Mouse (Mus musculus): ENCODE measurements at regions not wholly inside any gene's neighbourhood (a gene's known extent, or its start where the extent isn't known, plus 50 kb on each side); places are given as distances from the start of the nearest gene placed in this dataset.

DNA sequence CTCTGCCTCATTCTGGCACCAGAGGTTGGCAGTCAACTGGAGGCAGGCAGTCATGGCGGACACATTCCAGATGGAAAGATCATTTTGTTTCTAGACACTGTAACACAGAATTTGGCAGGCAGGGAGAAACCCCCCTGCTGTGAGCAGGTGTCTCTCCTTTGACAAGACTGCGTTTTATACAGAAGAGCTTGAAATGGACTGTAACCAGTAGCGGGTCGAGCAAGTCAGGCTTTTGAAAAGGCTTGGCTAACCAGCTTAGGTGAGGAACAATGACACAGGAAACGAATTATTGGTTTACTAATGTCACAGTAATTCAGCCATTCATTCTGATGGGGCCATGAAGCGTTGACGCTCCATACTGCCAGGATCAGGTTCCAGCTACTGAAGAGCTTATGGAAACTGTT is 275.3 kb upstream of the Slc24a5 start:
- Histone ChIP-seq H3K4me2 (no peak overlapping the region), H3K27me3 (no peaks in the 10 kb centered on the region), H3K9ac (no peak overlapping the region), H3K36me3 (replicated peaks) (no peaks in the 10 kb centered on the region), H3K4me1 (replicated peaks) (no peaks in the 10 kb centered on the region), H3K4me3 (replicated peaks) (no peak overlapping the region), H3K27ac (replicated peaks) (no peak overlapping the region), H3K9me3 (replicated peaks) (no peaks in the 10 kb centered on the region)
- WGBS (ENCODE audit: insufficient replicate concordance) = 54% methylated on average over 7 of the region's 7 CpGs
- no peak for ATAC-seq (ENCODE audit: insufficient read depth)

GRCm38 (mm10) chr2:124811709-124812108 is 256.2 kb upstream of the Slc24a5 start:
- no peaks in the 10 kb centered on the region for H3K9me3 ChIP-seq (replicated peaks)
- H3K4me2 ChIP-seq = no peak overlapping the region
- 56% methylated on average over 8 of the region's 8 CpGs for WGBS (ENCODE audit: insufficient replicate concordance)
- no peak overlapping the region for H3K4me3 ChIP-seq (replicated peaks)
- no peak overlapping the region for H3K9ac ChIP-seq
- ATAC-seq (ENCODE audit: insufficient read depth) = no peak
- no peaks in the 10 kb centered on the region for H3K36me3 ChIP-seq (replicated peaks)
- no peaks in the 10 kb centered on the region for H3K27me3 ChIP-seq
- H3K27ac ChIP-seq (replicated peaks) = no peak overlapping the region
- H3K4me1 ChIP-seq (replicated peaks) = no peaks in the 10 kb centered on the region

DNA sequence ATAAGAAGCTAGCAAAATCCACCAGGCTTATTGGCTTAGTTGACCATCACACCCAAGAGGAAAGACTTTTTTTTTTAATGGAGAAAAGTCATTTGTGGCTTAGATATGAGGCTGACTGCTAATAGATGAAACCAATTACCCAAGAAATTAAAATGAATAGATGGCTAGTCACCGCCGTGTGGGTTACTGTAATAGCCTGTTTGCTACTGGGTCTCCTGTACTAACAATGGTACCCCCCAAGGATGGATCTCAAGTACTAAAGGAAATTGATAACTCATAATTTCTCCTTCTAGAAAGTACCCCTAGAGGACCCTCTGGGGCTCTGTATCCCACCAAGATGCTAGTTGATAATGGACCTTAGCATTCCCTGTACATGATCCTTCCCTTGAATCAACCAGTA is 251.1 kb upstream of the Slc24a5 start:
- Histone ChIP-seq H3K36me3 (replicated peaks) (no peaks in the 10 kb centered on the region), H3K4me2 (no peak overlapping the region), H3K27me3 (no peaks in the 10 kb centered on the region), H3K4me3 (replicated peaks) (no peak overlapping the region), H3K9ac (no peak overlapping the region), H3K4me1 (replicated peaks) (no peaks in the 10 kb centered on the region), H3K27ac (replicated peaks) (no peak overlapping the region), H3K9me3 (replicated peaks) (no peaks in the 10 kb centered on the region)
- no peak for ATAC-seq (ENCODE audit: insufficient read depth)
- WGBS (ENCODE audit: insufficient replicate concordance) = 81% methylated on average over 2 of the region's 2 CpGs

GRCm38 (mm10) chr2:124819846-124820245 is 248.1 kb upstream of the Slc24a5 start:
- no peak overlapping the region for H3K4me3 ChIP-seq (replicated peaks)
- H3K9ac ChIP-seq = no peak overlapping the region
- no peaks in the 10 kb centered on the region for H3K27me3 ChIP-seq
- no peaks in the 10 kb centered on the region for H3K4me1 ChIP-seq (replicated peaks)
- H3K9me3 ChIP-seq (replicated peaks) = no peaks in the 10 kb centered on the region
- H3K36me3 ChIP-seq (replicated peaks) = no peaks in the 10 kb centered on the region
- no peak overlapping the region for H3K4me2 ChIP-seq
- no peak for ATAC-seq (ENCODE audit: insufficient read depth)
- H3K27ac ChIP-seq (replicated peaks) = no peak overlapping the region
- WGBS (ENCODE audit: insufficient replicate concordance) = 72% methylated on average over 6 of the region's 6 CpGs

- ATAC-seq (ENCODE audit: insufficient read depth) = no peak
- WGBS (ENCODE audit: insufficient replicate concordance) = 70% methylated on average over 9 of the region's 9 CpGs
These were observed 247.1 kb upstream of the Slc24a5 start for GRCm38 (mm10) chr2:124820821-124821220.

DNA sequence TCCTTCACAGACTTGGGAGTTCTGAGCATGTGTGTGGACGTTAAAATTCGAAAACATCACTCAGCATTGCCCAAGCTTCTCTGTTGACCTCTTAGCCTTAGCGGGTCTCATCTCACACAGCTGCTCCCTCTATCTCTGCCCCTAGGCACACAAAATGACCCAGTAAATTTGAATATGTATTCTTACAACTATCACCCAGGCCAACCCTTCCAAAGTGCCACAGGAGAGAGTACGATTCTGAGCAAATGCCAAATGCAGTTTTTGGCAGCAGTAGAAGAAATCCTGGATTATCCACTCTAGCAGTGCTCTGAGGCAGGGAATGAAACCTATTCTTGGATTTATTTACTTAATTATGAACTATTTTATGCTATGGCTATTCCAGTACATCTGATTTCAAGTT is 246.6 kb upstream of the Slc24a5 start:
- H3K9me3 ChIP-seq (replicated peaks) = no peaks in the 10 kb centered on the region
- H3K36me3 ChIP-seq (replicated peaks) = no peaks in the 10 kb centered on the region
- 61% methylated on average over 4 of the region's 4 CpGs for WGBS (ENCODE audit: insufficient replicate concordance)
- H3K4me2 ChIP-seq = no peak overlapping the region
- no peaks in the 10 kb centered on the region for H3K27me3 ChIP-seq
- H3K4me1 ChIP-seq (replicated peaks) = no peaks in the 10 kb centered on the region
- no peak overlapping the region for H3K27ac ChIP-seq (replicated peaks)
- no peak for ATAC-seq (ENCODE audit: insufficient read depth)
- H3K4me3 ChIP-seq (replicated peaks) = no peak overlapping the region
- no peak overlapping the region for H3K9ac ChIP-seq

More at GRCm38 (mm10) chr2:124820821-124821220, 247.1 kb upstream of the Slc24a5 start:
- Histone ChIP-seq H3K4me1 (replicated peaks) (no peaks in the 10 kb centered on the region), H3K9me3 (replicated peaks) (no peaks in the 10 kb centered on the region), H3K36me3 (replicated peaks) (no peaks in the 10 kb centered on the region), H3K27ac (replicated peaks) (no peak overlapping the region), H3K9ac (no peak overlapping the region), H3K27me3 (no peaks in the 10 kb centered on the region), H3K4me2 (no peak overlapping the region), H3K4me3 (replicated peaks) (no peak overlapping the region)

GRCm38 (mm10) chr2:124848812-124849211 is 219.1 kb upstream of the Slc24a5 start:
- Histone ChIP-seq H3K4me2 (no peak overlapping the region), H3K4me3 (replicated peaks) (no peak overlapping the region), H3K36me3 (replicated peaks) (no peaks in the 10 kb centered on the region), H3K27me3 (no peaks in the 10 kb centered on the region), H3K4me1 (replicated peaks) (no peaks in the 10 kb centered on the region), H3K27ac (replicated peaks) (no peak overlapping the region), H3K9me3 (replicated peaks) (no peaks in the 10 kb centered on the region), H3K9ac (no peak overlapping the region)
- WGBS (ENCODE audit: insufficient replicate concordance) = 57% methylated on average over 4 of the region's 4 CpGs
- no peak for ATAC-seq (ENCODE audit: insufficient read depth)

DNA sequence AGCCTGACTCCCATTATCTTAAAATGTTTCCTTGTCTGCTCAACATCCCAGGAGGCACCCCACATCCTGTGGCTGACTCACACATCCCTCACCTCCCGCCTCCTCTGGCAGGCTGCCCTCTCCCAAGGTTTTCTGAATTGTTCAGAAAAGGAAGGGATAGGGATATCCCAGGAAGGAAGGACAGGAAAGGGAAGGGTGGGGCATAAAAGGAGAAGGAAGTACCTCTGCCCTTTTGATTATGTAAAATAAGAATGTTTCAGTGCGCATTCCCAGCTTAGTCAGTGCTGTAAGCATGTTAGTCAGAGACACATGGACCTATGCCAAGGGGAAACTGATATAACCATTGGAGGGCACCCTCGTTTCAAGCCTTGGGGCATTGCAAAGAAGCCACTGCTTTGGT is 209.4 kb upstream of the Slc24a5 start:
- Histone ChIP-seq H3K27me3 (no peaks in the 10 kb centered on the region), H3K9ac (no peak overlapping the region), H3K4me1 (replicated peaks) (no peaks in the 10 kb centered on the region), H3K4me3 (replicated peaks) (no peak overlapping the region), H3K27ac (replicated peaks) (no peak overlapping the region), H3K9me3 (replicated peaks) (no peaks in the 10 kb centered on the region), H3K36me3 (replicated peaks) (no peaks in the 10 kb centered on the region), H3K4me2 (no peak overlapping the region)
- 25% methylated on average over 3 of the region's 3 CpGs for WGBS (ENCODE audit: insufficient replicate concordance)
- peak; percentile 64 for ATAC-seq (ENCODE audit: insufficient read depth)

- Histone ChIP-seq H3K4me1 (replicated peaks) (no peaks in the 10 kb centered on the region), H3K4me3 (replicated peaks) (no peak overlapping the region), H3K9me3 (replicated peaks) (no peaks in the 10 kb centered on the region), H3K36me3 (replicated peaks) (no peaks in the 10 kb centered on the region), H3K27ac (replicated peaks) (peak overlapping the region; percentile 29; the same call in 1 of the 2 replicates), H3K4me2 (no peak overlapping the region), H3K27me3 (no peaks in the 10 kb centered on the region), H3K9ac (no peak overlapping the region)
- ATAC-seq (ENCODE audit: insufficient read depth) = no peak
- WGBS (ENCODE audit: insufficient replicate concordance) = 25% methylated on average over 4 of the region's 4 CpGs
These were observed 179.7 kb upstream of the Slc24a5 start for GRCm38 (mm10) chr2:124888209-124888608.

DNA sequence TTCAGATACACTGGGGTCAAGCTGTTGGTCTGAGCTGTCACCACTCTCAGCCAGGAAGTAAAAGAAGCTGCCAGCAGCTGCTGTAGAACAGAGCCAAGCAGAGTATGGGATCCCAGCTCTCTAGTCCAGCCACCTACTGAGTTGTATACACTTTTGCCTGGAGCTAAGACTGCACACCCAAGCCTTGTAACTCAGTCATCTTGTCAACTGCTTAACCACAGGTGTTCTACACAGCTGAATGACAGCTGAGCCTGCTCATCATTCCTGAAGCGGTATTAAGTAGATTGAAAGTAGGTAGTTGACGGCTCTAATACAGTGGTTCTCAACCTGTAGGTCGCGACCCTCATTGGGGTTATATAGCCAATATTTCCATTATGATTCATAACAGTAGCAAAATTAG is 172.9 kb upstream of the Slc24a5 start:
- Histone ChIP-seq H3K36me3 (replicated peaks) (no peaks in the 10 kb centered on the region), H3K27me3 (no peaks in the 10 kb centered on the region), H3K9me3 (replicated peaks) (no peaks in the 10 kb centered on the region), H3K4me3 (replicated peaks) (no peak overlapping the region), H3K4me1 (replicated peaks) (no peaks in the 10 kb centered on the region), H3K4me2 (no peak overlapping the region), H3K27ac (replicated peaks) (no peak overlapping the region), H3K9ac (no peak overlapping the region)
- 83% methylated on average over 4 of the region's 4 CpGs for WGBS (ENCODE audit: insufficient replicate concordance)
- ATAC-seq (ENCODE audit: insufficient read depth) = no peak

GRCm38 (mm10) chr2:124903556-124903955 is 164.4 kb upstream of the Slc24a5 start:
- no peaks in the 10 kb centered on the region for H3K4me1 ChIP-seq (replicated peaks)
- H3K4me3 ChIP-seq (replicated peaks) = no peak overlapping the region
- no peaks in the 10 kb centered on the region for H3K27me3 ChIP-seq
- H3K36me3 ChIP-seq (replicated peaks) = no peaks in the 10 kb centered on the region
- H3K4me2 ChIP-seq = no peak overlapping the region
- no peaks in the 10 kb centered on the region for H3K9me3 ChIP-seq (replicated peaks)
- WGBS (ENCODE audit: insufficient replicate concordance) = 65% methylated on average over 4 of the region's 4 CpGs
- no peak overlapping the region for H3K9ac ChIP-seq
- no peak for ATAC-seq (ENCODE audit: insufficient read depth)
- no peak overlapping the region for H3K27ac ChIP-seq (replicated peaks)

DNA sequence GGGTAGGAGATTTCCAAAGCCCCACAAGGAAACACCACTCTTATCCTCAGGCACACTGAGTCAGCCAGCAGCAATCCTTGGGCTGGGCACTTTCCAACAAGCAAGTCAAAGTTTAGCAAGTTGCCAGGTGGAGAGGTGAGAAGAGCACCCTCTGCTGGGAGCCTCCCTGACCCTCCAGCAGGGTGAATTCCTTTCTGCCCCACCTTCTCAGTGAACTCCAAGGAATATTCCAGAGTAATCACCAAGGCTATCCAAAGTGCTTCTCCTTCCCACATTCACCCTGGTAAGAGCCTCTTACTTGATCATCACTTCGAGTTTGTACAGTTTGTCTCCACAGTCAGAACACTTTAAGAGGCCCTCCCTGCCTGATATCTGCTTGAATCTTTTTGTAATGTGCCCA is 162.8 kb upstream of the Slc24a5 start:
- ATAC-seq (ENCODE audit: insufficient read depth) = no peak
- Histone ChIP-seq H3K4me1 (replicated peaks) (no peaks in the 10 kb centered on the region), H3K4me3 (replicated peaks) (no peak overlapping the region), H3K36me3 (replicated peaks) (no peaks in the 10 kb centered on the region), H3K9ac (no peak overlapping the region), H3K27me3 (no peaks in the 10 kb centered on the region), H3K9me3 (replicated peaks) (no peaks in the 10 kb centered on the region), H3K27ac (replicated peaks) (no peak overlapping the region), H3K4me2 (no peak overlapping the region)
- WGBS (ENCODE audit: insufficient replicate concordance) = 47% methylated on average over 1 of the region's 1 CpGs

Measured in liver, embryonic 15.5 days (tissue).